Mouse (Mus musculus) embryonic facial prominence, embryonic 15.5 days (tissue): ENCODE measurements around the gene Sept8. TPM values are rescaled to one million over a fixed set of nuclear protein-coding genes. Genes with fewer than 3 reads are reported as not detected.

Experiments used
- ATAC-seq: fragments of 200-750 bp; cut with Nextera tagmentation; 2 replicates; pipeline ENCODE4 v1.8.0; 2017; ENCODE audit warnings: low read depth, moderate TSS enrichment; ENCODE audit not compliant: insufficient number of reproducible peaks, low FRiP score, low TSS enrichment
- H3K27ac ChIP-seq: fragments of 300-500 bp; sonication (generic); replicated peaks from 2 replicates; pipeline ENCODE4 v1.5.1; 2015; ENCODE audit warnings: mild to moderate bottlenecking, inconsistent platforms
- H3K27me3 ChIP-seq: fragments of 300-500 bp; sonication (generic); 2 replicates; pipeline ENCODE4 v1.6.1; 2015; ENCODE audit warnings: inconsistent platforms
- H3K36me3 ChIP-seq: fragments of 300-500 bp; sonication (generic); 2 replicates; pipeline ENCODE4 v1.6.1; 2015; ENCODE audit warnings: mild to moderate bottlenecking, inconsistent platforms
- H3K4me1 ChIP-seq: fragments of 300-500 bp; sonication (generic); 2 replicates; pipeline ENCODE4 v1.6.1; 2015; ENCODE audit warnings: inconsistent platforms
- H3K4me2 ChIP-seq: fragments of 300-500 bp; sonication (generic); replicated peaks from 2 replicates; pipeline ENCODE4 v1.6.1; 2015; ENCODE audit warnings: mild to moderate bottlenecking, inconsistent platforms
- H3K4me3 ChIP-seq: fragments of 300-500 bp; sonication (generic); replicated peaks from 2 replicates; pipeline ENCODE4 v1.5.1; 2015; ENCODE audit warnings: mild to moderate bottlenecking, inconsistent platforms
- H3K9ac ChIP-seq: fragments of 300-500 bp; sonication (generic); 2 replicates; pipeline ENCODE4 v1.6.1; 2015; ENCODE audit warnings: inconsistent platforms
- H3K9me3 ChIP-seq: fragments of 300-500 bp; sonication (generic); replicated peaks from 2 replicates; pipeline ENCODE4 v1.6.1; 2016; ENCODE audit warnings: inconsistent platforms
- WGBS: fragments of 180-500 bp; shearing (Covaris S2); methylation state at CpG from one replicate; pipeline ENCODE4 v1.1.7; 2015; 5-methylcytosine and 5-hydroxymethylcytosine counted together
- polyA plus RNA-seq: library from polyadenylated mRNA; unstranded; fragments of >200 nt; fragmentation: Nextera tagmentation; extraction: Ambion mirVana; gene quantifications from 2 replicates; pipeline ENCODE4 v1.2.1, GENCODE M21; 2015

Gene Sept8
- polyA plus RNA-seq, 1 experiment from 2014 or later = 47.9 TPM

DNA sequence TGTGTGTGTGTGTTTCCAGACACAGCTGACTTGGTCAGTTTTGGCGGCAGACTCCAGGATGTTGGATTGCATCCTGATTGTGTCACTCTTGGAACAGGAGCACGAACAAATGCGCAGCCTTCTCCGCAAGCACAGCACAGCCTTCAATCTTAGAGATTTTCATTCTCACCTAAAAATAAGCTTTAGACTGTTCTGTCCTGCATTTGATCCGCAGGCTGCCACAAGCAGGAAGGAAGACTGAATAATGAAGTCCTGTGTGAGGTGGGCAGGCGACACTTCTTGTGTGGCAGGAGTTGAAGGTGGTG, 10.1 kb downstream of the Sept8 start:
- 52% methylated on average over 6 of the region's 6 CpGs for WGBS
- Histone ChIP-seq H3K4me3 (no peak overlapping the region), H3K27me3 (no peaks in the 10 kb centered on the region), H3K27ac (no peak overlapping the region), H3K9ac (no peak overlapping the region), H3K36me3 (peaks cover 18% of the 10 kb centered on the region), H3K4me1 (peaks cover 42% of the 10 kb centered on the region), H3K9me3 (no peaks in the 10 kb centered on the region), H3K4me2 (no peak overlapping the region)
- ATAC-seq = no peak

DNA sequence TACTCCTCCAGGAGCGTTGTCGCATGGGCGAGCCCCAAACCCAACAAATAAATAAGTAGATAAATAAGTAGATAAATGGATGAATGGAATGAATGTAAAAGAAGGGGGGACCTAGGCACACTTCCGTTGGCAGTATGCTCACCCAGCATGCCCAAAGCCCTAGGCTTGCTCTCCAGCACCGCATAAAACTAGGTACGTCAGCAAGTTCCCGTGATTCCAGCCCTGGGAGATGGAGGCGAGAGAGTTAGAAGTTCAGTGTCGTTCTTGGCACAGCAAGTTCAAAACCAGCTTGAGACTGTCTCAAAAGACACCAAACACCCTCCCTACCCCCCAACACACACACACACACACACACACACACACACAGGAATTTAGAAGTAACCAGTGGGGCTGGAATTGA, 10.9 kb downstream of the Sept8 start:
- H3K4me2 ChIP-seq = no peak overlapping the region
- 82% methylated on average over 9 of the region's 9 CpGs for WGBS
- peaks cover 34% of the 10 kb centered on the region for H3K4me1 ChIP-seq
- H3K9ac ChIP-seq = no peak overlapping the region
- H3K9me3 ChIP-seq = no peaks in the 10 kb centered on the region
- H3K27ac ChIP-seq = no peak overlapping the region
- no peak for ATAC-seq
- H3K27me3 ChIP-seq = no peaks in the 10 kb centered on the region
- no peak overlapping the region for H3K4me3 ChIP-seq
- peaks cover 26% of the 10 kb centered on the region for H3K36me3 ChIP-seq

DNA sequence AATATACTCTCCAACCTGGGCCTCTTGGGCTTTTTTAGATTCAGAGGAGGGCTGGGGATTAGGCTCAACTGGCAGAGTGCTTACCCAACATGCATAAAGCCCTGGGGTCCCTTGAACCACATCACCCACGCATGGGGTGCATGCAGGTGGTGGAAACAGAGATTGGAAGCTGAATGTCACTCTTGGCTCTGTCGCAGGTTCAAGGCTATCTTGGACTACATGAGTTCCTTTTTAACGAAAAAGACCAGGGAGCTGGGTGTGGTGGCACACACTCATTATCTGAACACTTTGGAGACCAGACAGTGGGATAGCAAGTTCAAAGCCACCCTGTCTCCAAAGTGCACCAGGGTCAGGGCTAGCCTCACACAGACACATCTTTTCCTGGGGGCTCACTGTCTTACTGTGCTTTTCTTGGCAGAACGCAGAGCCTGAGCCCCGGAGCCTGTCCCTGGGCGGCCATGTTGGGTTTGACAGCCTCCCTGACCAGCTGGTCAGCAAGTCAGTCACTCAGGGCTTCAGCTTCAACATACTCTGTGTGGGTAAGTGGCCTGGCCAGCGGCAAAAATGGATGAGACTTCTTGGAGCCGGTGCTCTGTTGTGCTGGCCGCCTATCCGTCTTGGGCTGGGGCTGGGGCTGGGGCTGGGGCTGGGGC, 12.6 kb downstream of the Sept8 start:
- Histone ChIP-seq H3K9me3 (no peaks in the 10 kb centered on the region), H3K4me1 (peaks cover 25% of the 10 kb centered on the region; the same call in 1 of the 2 replicates), H3K27me3 (no peaks in the 10 kb centered on the region), H3K27ac (no peak overlapping the region), H3K4me3 (no peak overlapping the region), H3K36me3 (peaks cover 43% of the 10 kb centered on the region), H3K9ac (no peak overlapping the region), H3K4me2 (no peak overlapping the region)
- ATAC-seq = no peak
- WGBS = 92% methylated on average over 10 of the region's 10 CpGs

DNA sequence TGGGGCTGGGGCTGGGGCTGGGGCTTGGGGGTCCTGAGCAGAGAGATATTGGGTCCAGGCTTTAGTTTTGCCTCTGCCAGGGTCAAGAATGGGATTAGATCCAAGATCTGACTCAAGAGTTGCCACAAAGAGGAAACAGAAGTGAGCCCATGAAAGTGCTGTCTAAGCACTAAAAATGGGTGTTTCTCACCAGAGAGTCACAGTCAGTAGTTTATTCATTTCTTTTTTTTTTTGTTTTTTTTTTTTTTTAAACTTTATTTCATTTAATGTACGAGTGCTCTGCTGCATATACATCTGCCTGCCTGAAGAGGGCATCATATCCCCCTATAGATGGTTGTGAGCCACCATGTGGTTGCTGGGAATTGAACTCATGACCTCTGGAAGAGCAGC, 13.2 kb downstream of the Sept8 start:
- no peaks in the 10 kb centered on the region for H3K9me3 ChIP-seq
- no peak overlapping the region for H3K4me2 ChIP-seq
- WGBS = 89% methylated on average over 1 of the region's 1 CpGs
- ATAC-seq = no peak
- no peak overlapping the region for H3K27ac ChIP-seq
- peaks cover 49% of the 10 kb centered on the region for H3K36me3 ChIP-seq
- H3K4me1 ChIP-seq = peaks cover 25% of the 10 kb centered on the region; the same call in 1 of the 2 replicates
- H3K4me3 ChIP-seq = no peak overlapping the region
- no peak overlapping the region for H3K9ac ChIP-seq
- no peaks in the 10 kb centered on the region for H3K27me3 ChIP-seq

DNA sequence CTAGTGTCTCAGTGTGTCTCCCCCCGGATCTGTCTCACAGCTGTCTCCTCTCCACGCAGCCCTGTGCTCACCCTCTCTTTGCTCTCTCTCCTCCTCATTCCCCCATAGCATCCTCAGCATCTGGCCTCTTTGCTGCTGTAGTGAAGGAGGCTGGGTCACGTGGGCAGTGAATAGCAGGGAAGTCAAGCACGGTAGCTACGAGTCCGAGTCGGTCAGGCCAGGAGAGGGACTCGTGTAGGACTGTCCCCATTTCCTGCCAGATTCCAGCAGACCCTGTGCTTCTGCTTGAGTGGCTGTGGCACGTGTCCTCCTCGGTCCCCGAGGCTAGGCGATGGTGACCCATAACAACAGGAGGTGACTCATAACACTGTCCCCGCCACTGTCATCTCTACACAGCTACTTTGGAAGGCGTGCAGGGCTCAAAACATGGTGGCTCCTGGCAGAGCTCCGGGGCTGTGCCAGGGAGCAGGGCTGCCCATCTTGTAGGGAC, 20.0 kb downstream of the Sept8 start:
- Histone ChIP-seq H3K9me3 (no peaks in the 10 kb centered on the region), H3K27ac (no peak overlapping the region), H3K4me1 (no peaks in the 10 kb centered on the region), H3K9ac (no peak overlapping the region), H3K4me2 (no peak overlapping the region), H3K36me3 (peaks cover 67% of the 10 kb centered on the region), H3K27me3 (no peaks in the 10 kb centered on the region), H3K4me3 (no peak overlapping the region)
- ATAC-seq = no peak
- 63% methylated on average over 15 of the region's 15 CpGs for WGBS

DNA sequence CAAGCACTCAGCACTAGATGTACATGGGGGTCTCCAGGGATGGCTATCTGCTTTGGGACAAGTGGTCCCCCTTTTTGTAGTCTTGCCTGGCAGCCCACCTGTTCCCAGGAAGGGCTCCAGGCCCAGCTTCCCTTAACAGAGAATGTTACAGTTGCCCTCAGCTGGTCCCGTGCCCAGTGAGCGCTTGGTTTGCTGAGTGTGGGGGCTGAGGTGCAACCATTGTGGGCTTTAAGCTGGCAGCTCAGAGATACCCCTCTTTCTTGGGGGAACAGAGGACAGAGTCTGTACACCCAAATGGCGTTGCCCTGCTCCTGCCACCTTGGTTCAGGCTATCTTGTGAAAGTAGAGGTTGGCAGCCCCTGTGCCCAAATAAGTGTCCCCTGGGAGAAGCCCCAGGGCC, 21.3 kb downstream of the Sept8 start:
- ATAC-seq = no peak
- 89% methylated on average over 3 of the region's 3 CpGs for WGBS
- H3K36me3 ChIP-seq = peaks cover 54% of the 10 kb centered on the region

DNA sequence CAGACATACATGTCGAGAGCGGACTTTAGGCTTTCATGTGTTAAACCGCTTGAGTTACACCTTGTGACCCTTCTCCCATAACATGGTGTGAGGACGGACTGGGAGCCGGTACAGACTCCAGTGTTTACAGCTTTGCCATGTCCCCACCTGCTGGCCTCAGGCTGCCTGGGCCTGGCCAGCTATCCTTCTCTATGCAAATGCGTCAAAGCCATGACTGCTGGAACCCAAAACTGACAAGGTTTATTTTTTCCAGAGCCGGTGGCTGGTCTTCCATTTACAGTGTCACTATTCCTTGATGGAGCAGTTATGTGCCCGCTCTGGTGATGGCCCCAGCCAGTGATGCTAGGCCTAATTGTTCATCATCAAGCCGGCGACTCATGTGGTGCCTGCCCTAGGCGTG, 22.2 kb downstream of the Sept8 start:
- Histone ChIP-seq H3K4me2 (no peak overlapping the region), H3K9me3 (no peaks in the 10 kb centered on the region), H3K4me3 (no peak overlapping the region), H3K27ac (no peak overlapping the region), H3K27me3 (no peaks in the 10 kb centered on the region), H3K36me3 (peaks cover 45% of the 10 kb centered on the region), H3K9ac (no peak overlapping the region), H3K4me1 (no peaks in the 10 kb centered on the region)
- no peak for ATAC-seq
- 78% methylated on average over 11 of the region's 11 CpGs for WGBS

More for the DNA sequence above, 21.3 kb downstream of the Sept8 start:
- Histone ChIP-seq H3K9ac (no peak overlapping the region), H3K4me1 (no peaks in the 10 kb centered on the region), H3K27me3 (no peaks in the 10 kb centered on the region), H3K27ac (no peak overlapping the region), H3K9me3 (no peaks in the 10 kb centered on the region), H3K4me2 (no peak overlapping the region), H3K4me3 (no peak overlapping the region)

DNA sequence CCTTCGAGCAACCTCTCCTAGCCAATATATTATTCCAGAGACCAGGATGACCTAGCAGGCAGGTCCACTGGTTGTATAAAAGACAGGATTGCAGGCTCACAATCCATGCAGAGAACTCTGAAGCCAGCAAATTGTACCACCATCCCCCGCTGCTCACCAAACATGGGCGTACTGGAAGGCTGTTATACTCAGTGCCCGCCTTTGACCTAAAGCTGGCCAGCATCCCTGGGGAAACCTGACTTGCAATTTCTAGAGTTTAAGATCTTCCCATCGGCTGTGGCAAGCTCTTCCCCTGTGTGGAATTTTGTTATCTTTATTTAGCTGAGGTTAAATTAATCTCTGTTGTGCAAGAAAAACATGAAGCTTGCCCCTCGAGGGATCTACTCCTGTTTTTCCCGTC, 24.0 kb downstream of the Sept8 start:
- Histone ChIP-seq H3K27me3 (no peaks in the 10 kb centered on the region), H3K9me3 (no peaks in the 10 kb centered on the region), H3K4me1 (no peaks in the 10 kb centered on the region), H3K4me3 (no peak overlapping the region), H3K4me2 (no peak overlapping the region), H3K27ac (no peak overlapping the region), H3K36me3 (peaks cover 29% of the 10 kb centered on the region), H3K9ac (no peak overlapping the region)
- no peak for ATAC-seq
- WGBS = 66% methylated on average over 7 of the region's 7 CpGs

DNA sequence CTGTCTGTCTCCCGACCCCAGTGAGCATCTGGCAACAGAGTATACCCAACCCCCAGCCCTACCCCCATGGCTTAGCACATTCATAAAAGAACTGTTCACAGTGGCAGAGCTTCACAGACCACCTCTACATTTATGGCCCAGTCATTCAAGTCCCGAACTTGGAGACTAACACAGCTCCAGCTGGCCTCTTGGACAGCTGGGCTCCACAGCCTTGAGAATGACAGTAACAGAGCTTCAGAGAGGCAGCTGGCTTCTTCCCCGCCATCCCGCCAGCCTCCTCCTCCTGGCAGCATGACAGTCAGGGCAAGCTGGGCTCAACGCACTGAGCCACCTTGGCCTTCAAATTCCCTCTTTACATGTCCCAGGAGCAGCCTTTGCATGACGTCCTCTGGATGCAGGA, 27.2 kb downstream of the Sept8 start:
- H3K4me1 ChIP-seq = no peaks in the 10 kb centered on the region
- ATAC-seq = no peak
- H3K27ac ChIP-seq = no peak overlapping the region
- 70% methylated on average over 6 of the region's 6 CpGs for WGBS
- no peak overlapping the region for H3K4me3 ChIP-seq
- no peaks in the 10 kb centered on the region for H3K9me3 ChIP-seq
- H3K4me2 ChIP-seq = no peak overlapping the region
- H3K36me3 ChIP-seq = peaks cover 10% of the 10 kb centered on the region
- H3K27me3 ChIP-seq = no peaks in the 10 kb centered on the region
- H3K9ac ChIP-seq = no peak overlapping the region

DNA sequence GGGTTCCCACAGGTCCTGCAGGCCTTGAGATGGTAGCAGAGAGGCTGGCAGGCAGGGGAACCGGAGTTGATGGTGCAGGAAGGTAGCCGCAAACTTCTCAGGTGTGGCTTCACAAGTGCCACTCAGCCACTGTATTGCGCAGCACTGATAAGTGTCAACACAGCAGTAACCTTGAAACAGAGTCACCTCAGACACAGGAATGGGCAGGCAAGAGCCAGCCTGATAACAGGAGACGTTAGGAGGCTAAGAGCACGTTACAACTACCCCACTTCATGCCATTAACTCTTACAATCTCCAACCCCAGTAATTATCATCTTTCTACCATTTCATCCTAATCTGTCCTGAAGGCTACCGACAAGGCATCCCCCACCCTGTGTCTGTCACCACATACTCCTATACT, 28.5 kb downstream of the Sept8 start:
- WGBS = 81% methylated on average over 6 of the region's 6 CpGs
- Histone ChIP-seq H3K4me3 (no peak overlapping the region), H3K27me3 (no peaks in the 10 kb centered on the region), H3K4me1 (0 out of 2 replicates have a peak, but pooled peaks cover 2% of the 10 kb centered on the region), H3K27ac (no peak overlapping the region), H3K9ac (no peak overlapping the region), H3K4me2 (no peak overlapping the region), H3K9me3 (no peaks in the 10 kb centered on the region), H3K36me3 (0 out of 2 replicates have a peak, but pooled peaks cover 4% of the 10 kb centered on the region)
- no peak for ATAC-seq

DNA sequence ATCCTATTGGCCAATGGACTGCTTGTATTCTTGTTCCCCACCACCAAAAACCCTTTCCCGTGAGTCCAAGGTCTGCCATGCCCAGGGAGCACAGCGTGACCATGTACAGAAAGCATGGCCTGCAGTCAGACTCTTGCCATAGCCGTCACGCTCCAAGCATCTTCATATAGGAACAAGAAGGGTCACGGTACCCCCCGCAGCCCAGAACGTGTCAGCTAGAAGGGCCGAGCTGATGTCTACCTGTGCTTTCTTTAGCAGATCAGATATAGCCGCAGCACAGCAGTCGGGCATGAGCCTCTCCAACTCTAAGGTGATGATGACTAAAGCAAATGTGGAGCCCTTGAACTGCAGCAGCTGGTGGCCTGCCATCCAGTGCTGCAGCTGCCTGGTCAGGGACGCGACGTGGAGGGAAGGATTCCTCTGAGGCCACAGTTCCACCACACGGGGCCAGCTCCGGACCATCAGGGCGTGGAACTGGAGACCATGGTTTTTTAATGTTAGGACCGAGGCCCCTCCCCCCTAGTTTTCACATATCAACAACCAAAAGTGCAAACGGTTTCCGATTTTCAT, 29.1 kb downstream of the Sept8 start:
- Histone ChIP-seq H3K9me3 (no peaks in the 10 kb centered on the region), H3K27me3 (no peaks in the 10 kb centered on the region), H3K4me1 (0 out of 2 replicates have a peak, but pooled peaks cover 2% of the 10 kb centered on the region), H3K4me2 (no peak overlapping the region), H3K36me3 (0 out of 2 replicates have a peak, but pooled peaks cover 4% of the 10 kb centered on the region), H3K9ac (no peak overlapping the region), H3K4me3 (no peak overlapping the region), H3K27ac (no peak overlapping the region)
- 80% methylated on average over 19 of the region's 19 CpGs for WGBS
- ATAC-seq = no peak

DNA sequence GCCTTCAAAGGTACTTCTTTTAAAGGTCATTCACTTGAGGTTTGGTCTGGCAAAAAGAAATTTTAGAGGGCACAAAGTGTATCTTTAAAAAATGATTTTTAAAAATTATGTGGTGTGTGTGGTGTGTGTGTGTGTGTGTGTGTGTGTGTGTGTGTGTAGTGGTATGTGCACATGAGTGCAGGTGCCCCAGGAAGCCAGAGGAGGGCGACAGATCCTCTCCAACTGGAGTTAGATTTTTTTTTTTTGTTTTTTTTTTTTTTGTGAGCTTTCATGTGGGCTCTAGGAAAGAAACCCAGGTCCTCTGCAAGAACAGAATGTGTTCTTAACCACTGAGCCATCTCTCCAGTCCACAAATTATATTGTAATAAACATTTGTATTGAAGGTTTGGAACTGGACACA, 31.7 kb downstream of the Sept8 start:
- ATAC-seq = no peak
- 75% methylated on average over 1 of the region's 1 CpGs for WGBS
- H3K27ac ChIP-seq = no peak overlapping the region
- H3K36me3 ChIP-seq = no peaks in the 10 kb centered on the region
- no peaks in the 10 kb centered on the region for H3K27me3 ChIP-seq
- no peak overlapping the region for H3K4me3 ChIP-seq
- 0 out of 2 replicates have a peak, but pooled peaks cover 2% of the 10 kb centered on the region for H3K4me1 ChIP-seq
- H3K9ac ChIP-seq = no peak overlapping the region
- H3K4me2 ChIP-seq = no peak overlapping the region
- H3K9me3 ChIP-seq = no peaks in the 10 kb centered on the region
